Mouse (Mus musculus) stomach, postnatal 0 days (tissue): ENCODE measurements at regions not wholly inside any gene's neighbourhood (a gene's known extent, or its start where the extent isn't known, plus 50 kb on each side); places are given as distances from the start of the nearest gene placed in this dataset.

Source experiments
- ATAC-seq: fragments of 200-750 bp; cut with Nextera tagmentation; 2 replicates; pipeline ENCODE4 v1.8.0; 2017; ENCODE audit not compliant: low FRiP score, low TSS enrichment
- DNase-seq: peaks from one replicate; pipeline ENCODE4 v3.0.0-alpha.2; 2016; ENCODE audit warnings: low spot score
- H3K27ac ChIP-seq: fragments of 300-500 bp; sonication (generic); replicated peaks from 2 replicates; pipeline ENCODE4 v1.5.1; 2014; ENCODE audit warnings: mild to moderate bottlenecking, control low read depth
- H3K27me3 ChIP-seq: fragments of 300-500 bp; sonication (generic); 2 replicates; pipeline ENCODE4 v1.6.1; 2014; ENCODE audit warnings: low read length; ENCODE audit not compliant: control insufficient read depth, insufficient read depth
- H3K36me3 ChIP-seq: fragments of 300-500 bp; sonication (generic); 2 replicates; pipeline ENCODE4 v1.6.1; 2014; ENCODE audit warnings: low read length, mixed read lengths; ENCODE audit not compliant: control insufficient read depth, insufficient read depth
- H3K4me1 ChIP-seq: fragments of 300-500 bp; sonication (generic); replicated peaks from 2 replicates; pipeline ENCODE4 v1.6.1; 2014; ENCODE audit warnings: antibody characterized with exemption; ENCODE audit not compliant: control insufficient read depth, insufficient read depth
- H3K4me2 ChIP-seq: fragments of 300-500 bp; sonication (generic); replicated peaks from 2 replicates; pipeline ENCODE4 v1.6.1; 2014; ENCODE audit warnings: low read depth, mild to moderate bottlenecking, control low read depth, moderate library complexity
- H3K4me3 ChIP-seq: fragments of 300-500 bp; sonication (generic); 2 replicates; pipeline ENCODE4 v1.5.1; 2014; ENCODE audit warnings: low read depth, low read length, control low read depth
- H3K9ac ChIP-seq: fragments of 300-500 bp; sonication (generic); 2 replicates; pipeline ENCODE4 v1.6.1; 2014; ENCODE audit warnings: mild to moderate bottlenecking, low read length, control low read depth, mixed read lengths
- H3K9me3 ChIP-seq: fragments of 300-500 bp; sonication (generic); 2 replicates; pipeline ENCODE4 v1.6.1; 2016; ENCODE audit warnings: low read length; ENCODE audit not compliant: control insufficient read depth
- CTCF ChIP-seq: IDR thresholded peaks from 2 replicates; pipeline ENCODE4 v1.5.1; 2016; ENCODE audit warnings: antibody characterized with exemption, low read depth, mild to moderate bottlenecking, moderate library complexity
- EP300 ChIP-seq: optimal IDR thresholded peaks from 2 replicates; pipeline ENCODE3; 2016; ENCODE audit warnings: antibody characterized with exemption
- WGBS: fragments of 180-500 bp; shearing (Covaris S2); extraction: QIAGEN DNeasy Blood & Tissue Kit; methylation state at CpG from one replicate; pipeline ENCODE4 v1.1.7; 2014; 5-methylcytosine and 5-hydroxymethylcytosine counted together

GRCm38 (mm10) chr19:25729103-25729502 is 56.9 kb downstream of the Dmrt2 start:
- Histone ChIP-seq H3K4me3 (no peak overlapping the region), H3K27me3 (no peaks in the 10 kb centered on the region), H3K27ac (no peak overlapping the region), H3K36me3 (no peaks in the 10 kb centered on the region), H3K9me3 (no peaks in the 10 kb centered on the region), H3K9ac (no peak overlapping the region), H3K4me2 (no peak overlapping the region), H3K4me1 (no peaks in the 10 kb centered on the region)
- 84% methylated on average over 5 of the region's 5 CpGs for WGBS
- ATAC-seq (no peak), DNase-seq (no peak)
- TF ChIP-seq EP300 (no peak), CTCF (no peak)

DNA sequence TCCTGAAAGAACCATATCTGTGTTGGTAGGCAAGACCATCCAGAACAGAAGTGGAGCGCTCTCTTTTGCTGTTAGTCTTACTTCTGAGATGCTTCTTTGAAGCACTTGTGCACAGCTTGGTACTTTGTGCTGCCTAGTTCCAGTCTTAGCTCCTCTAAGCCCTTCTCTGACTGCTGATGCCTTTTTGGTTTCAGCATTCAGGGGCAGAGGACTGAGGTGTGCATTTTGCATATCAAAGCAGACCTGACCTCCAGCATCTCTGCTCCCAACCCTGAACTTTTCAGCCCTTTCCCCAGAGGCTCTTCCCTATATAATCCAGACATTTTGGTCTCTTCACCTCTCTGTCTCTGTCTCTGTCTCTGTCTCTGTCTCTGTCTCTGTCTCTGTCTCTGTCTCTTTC is 57.4 kb downstream of the Dmrt2 start:
- H3K27me3 ChIP-seq: no peaks in the 10 kb centered on the region
- no peaks in the 10 kb centered on the region for H3K4me1 ChIP-seq
- WGBS: 78% methylated on average over 1 of the region's 1 CpGs
- no peak overlapping the region for H3K4me3 ChIP-seq
- H3K9ac ChIP-seq: no peak overlapping the region
- no peaks in the 10 kb centered on the region for H3K36me3 ChIP-seq
- no peak for ATAC-seq
- DNase-seq: no peak
- H3K4me2 ChIP-seq: no peak overlapping the region
- H3K27ac ChIP-seq: no peak overlapping the region
- TF ChIP-seq CTCF (no peak), EP300 (no peak)
- H3K9me3 ChIP-seq: no peaks in the 10 kb centered on the region

DNA sequence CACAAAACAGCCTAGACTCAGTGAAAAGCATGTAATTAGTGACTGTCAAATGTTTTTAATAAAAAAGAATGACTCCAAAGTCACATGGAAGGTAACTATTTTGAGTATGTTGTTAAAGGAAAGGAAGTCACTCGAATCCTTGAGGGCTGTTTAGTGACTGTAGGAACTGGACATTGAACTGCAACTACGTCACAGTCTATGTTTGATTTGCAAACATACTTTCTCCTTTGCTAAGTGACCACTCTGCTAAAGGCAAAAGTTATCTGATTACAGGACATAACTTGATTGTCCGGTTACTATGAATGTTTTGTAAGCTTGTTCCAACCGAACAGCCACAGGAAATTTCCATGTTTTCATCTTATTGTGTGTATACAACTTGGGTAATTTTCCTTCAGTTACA is 106.2 kb downstream of the Dmrt2 start:
- 58% methylated on average over 4 of the region's 4 CpGs for whole genome bisulfite sequencing
- no peak for TF ChIP-seq CTCF
- no peak for TF ChIP-seq EP300
- DNase-seq (no peak), ATAC-seq (peak; percentile 95)
- Histone ChIP-seq H3K36me3 (no peaks in the 10 kb centered on the region), H3K27me3 (no peaks in the 10 kb centered on the region), H3K4me3 (no peak overlapping the region), H3K4me1 (no peaks in the 10 kb centered on the region), H3K4me2 (no peak overlapping the region), H3K27ac (peak overlapping the region; percentile 20; the same call in 1 of the 2 replicates), H3K9me3 (no peaks in the 10 kb centered on the region), H3K9ac (no peak overlapping the region)

DNA sequence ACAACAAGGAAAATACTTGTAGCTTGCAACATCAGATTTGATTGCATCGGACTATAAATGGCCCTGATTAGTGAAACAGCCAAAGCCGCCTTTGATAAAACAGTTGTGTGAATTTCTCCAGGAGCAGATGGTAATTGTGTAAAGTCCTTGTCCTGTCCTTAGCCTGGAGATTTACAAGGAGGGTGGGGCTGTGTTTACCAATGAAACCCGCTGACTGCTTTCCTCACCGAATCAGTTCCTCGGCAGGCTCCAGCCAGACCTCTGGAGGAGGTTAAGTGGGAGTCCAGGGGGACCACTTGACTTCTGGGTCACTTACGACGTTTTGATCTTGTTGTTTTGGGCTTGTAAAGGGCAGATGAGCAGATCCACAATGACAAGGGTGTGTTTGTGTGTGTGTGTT is 107.1 kb downstream of the Dmrt2 start:
- Histone ChIP-seq H3K27ac (no peak overlapping the region), H3K36me3 (no peaks in the 10 kb centered on the region), H3K4me2 (no peak overlapping the region), H3K4me3 (no peak overlapping the region), H3K4me1 (no peaks in the 10 kb centered on the region), H3K9me3 (no peaks in the 10 kb centered on the region), H3K27me3 (no peaks in the 10 kb centered on the region), H3K9ac (no peak overlapping the region)
- no peak for ATAC-seq
- WGBS: 40% methylated on average over 7 of the region's 7 CpGs
- DNase-seq: peak; percentile 29
- TF ChIP-seq CTCF: no peak
- TF ChIP-seq EP300: no peak

GRCm38 (mm10) chr19:25781314-25781713 is 109.1 kb downstream of the Dmrt2 start:
- DNase-seq: no peak

GRCm38 (mm10) chr19:25802692-25803091 is 130.5 kb downstream of the Dmrt2 start:
- DNase-seq: no peak
- 77% methylated on average over 7 of the region's 7 CpGs for WGBS
- Histone ChIP-seq H3K27me3 (no peaks in the 10 kb centered on the region), H3K27ac (no peak overlapping the region), H3K4me3 (no peak overlapping the region), H3K9me3 (no peaks in the 10 kb centered on the region), H3K9ac (no peak overlapping the region), H3K4me1 (no peaks in the 10 kb centered on the region), H3K36me3 (no peaks in the 10 kb centered on the region), H3K4me2 (no peak overlapping the region)
- no peak for ATAC-seq
- no peak for TF ChIP-seq CTCF

More at GRCm38 (mm10) chr19:25781314-25781713, 109.1 kb downstream of the Dmrt2 start:
- no peak overlapping the region for H3K9ac ChIP-seq
- no peak overlapping the region for H3K27ac ChIP-seq
- no peaks in the 10 kb centered on the region for H3K4me1 ChIP-seq
- no peaks in the 10 kb centered on the region for H3K36me3 ChIP-seq
- no peaks in the 10 kb centered on the region for H3K27me3 ChIP-seq
- no peak overlapping the region for H3K4me3 ChIP-seq
- H3K4me2 ChIP-seq: no peak overlapping the region
- H3K9me3 ChIP-seq: no peaks in the 10 kb centered on the region
- WGBS: 57% methylated on average over 7 of the region's 7 CpGs
- ATAC-seq: no peak
- TF ChIP-seq EP300 (no peak), CTCF (no peak)
